Mouse (Mus musculus): ENCODE data around the gene Ces1e. TPM values are rescaled to one million over a fixed set of nuclear protein-coding genes. Genes with fewer than 3 reads are reported as not detected.

Gene Ces1e
- polyA plus RNA-seq, 1 experiment from 2014 or later = 2.7 TPM

DNA sequence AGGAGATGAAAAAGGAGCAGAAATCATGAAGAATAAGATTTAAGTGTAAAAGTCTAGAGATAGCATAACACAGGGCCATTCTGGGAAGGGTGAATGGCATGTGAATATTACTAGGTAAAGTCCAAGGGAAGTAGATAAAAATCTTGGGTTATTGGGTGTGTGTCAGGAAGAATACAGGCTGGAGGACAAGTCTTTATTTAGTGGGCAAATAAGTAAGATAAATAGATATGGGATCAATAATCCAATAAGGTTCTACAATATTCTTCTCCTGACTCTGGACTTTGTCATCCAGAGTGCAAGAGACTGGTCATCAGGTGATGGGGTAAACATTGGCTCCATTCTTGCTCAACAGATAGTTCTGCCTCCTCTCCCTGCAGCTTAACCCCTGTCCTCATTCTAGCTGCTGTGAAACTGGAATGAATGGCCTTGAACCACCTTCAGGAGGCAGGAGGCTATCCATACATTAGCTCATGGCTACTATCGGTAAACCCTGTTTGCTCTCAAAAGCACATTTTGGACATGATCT is 23.0 kb upstream of the Ces1e start:
- no peaks in the 10 kb centered on the region for H3K36me3 ChIP-seq (ENCODE audit: insufficient read depth, low read length)
- no peak for DNase-seq (ENCODE audit: low spot score)
- no peak overlapping the region for H3K27ac ChIP-seq (ENCODE audit: low read length)
- H3K4me1 ChIP-seq (ENCODE audit: insufficient read depth, low read depth, low read length) = no peaks in the 10 kb centered on the region
- TF ChIP-seq CTCF (IDR thresholded peaks at IDR 0.05) (no peak), EP300 (IDR thresholded peaks at IDR 0.05) (no peak)
- no peak overlapping the region for H3K4me3 ChIP-seq (ENCODE audit: low read depth, low read length)
- no peak overlapping the region for H3K4me2 ChIP-seq (replicated peaks; ENCODE audit: low read depth, low read length)
- H3K9me3 ChIP-seq (ENCODE audit: low read length) = no peaks in the 10 kb centered on the region
- H3K27me3 ChIP-seq (replicated peaks; ENCODE audit: insufficient read depth, low read length) = no peaks in the 10 kb centered on the region
- H3K9ac ChIP-seq (replicated peaks; ENCODE audit: low read depth) = no peak overlapping the region
- 97% methylated on average over 1 of the region's 1 CpGs for WGBS
- no peak for ATAC-seq

DNA sequence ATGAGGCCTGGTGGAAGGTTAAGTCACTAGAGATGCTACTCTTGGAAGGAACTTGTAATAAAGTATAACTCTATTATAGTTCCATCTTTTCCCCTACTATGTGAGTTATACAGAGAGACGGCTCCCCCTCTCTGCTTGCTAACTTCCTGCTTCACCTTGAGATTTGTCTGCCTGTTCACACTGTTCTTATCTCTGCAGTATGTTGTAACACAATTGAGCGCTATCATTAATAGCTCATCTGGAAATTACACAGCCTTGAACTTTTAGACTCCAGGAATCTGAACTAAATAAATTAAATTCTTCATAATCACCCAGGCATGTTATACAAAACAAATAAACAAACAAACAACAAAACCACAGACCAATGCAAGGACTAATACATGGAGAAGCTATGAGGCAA is 16.6 kb upstream of the Ces1e start:
- WGBS = 69% methylated on average over 2 of the region's 2 CpGs
- no peak for TF ChIP-seq CTCF (IDR thresholded peaks at IDR 0.05)
- no peak for TF ChIP-seq EP300 (IDR thresholded peaks at IDR 0.05)

GRCm38 (mm10) chr8:93239884-93240283 is 10.5 kb upstream of the Ces1e start:
- DNase-seq (ENCODE audit: low spot score) (no peak), ATAC-seq (no peak)
- Histone ChIP-seq H3K4me2 (replicated peaks; ENCODE audit: low read depth, low read length) (no peak overlapping the region), H3K36me3 (ENCODE audit: insufficient read depth, low read length) (no peaks in the 10 kb centered on the region), H3K4me1 (ENCODE audit: insufficient read depth, low read depth, low read length) (no peaks in the 10 kb centered on the region), H3K9ac (replicated peaks; ENCODE audit: low read depth) (no peak overlapping the region), H3K27me3 (replicated peaks; ENCODE audit: insufficient read depth, low read length) (no peaks in the 10 kb centered on the region), H3K4me3 (ENCODE audit: low read depth, low read length) (no peak overlapping the region), H3K9me3 (ENCODE audit: low read length) (no peaks in the 10 kb centered on the region), H3K27ac (ENCODE audit: low read length) (no peak overlapping the region)
- TF ChIP-seq EP300 (IDR thresholded peaks at IDR 0.05) (no peak), CTCF (IDR thresholded peaks at IDR 0.05) (no peak)

More for the DNA sequence above, 16.6 kb upstream of the Ces1e start:
- no peaks in the 10 kb centered on the region for H3K27me3 ChIP-seq (replicated peaks; ENCODE audit: insufficient read depth, low read length)
- H3K4me3 ChIP-seq (ENCODE audit: low read depth, low read length) = no peak overlapping the region
- H3K9me3 ChIP-seq (ENCODE audit: low read length) = no peaks in the 10 kb centered on the region
- H3K4me2 ChIP-seq (replicated peaks; ENCODE audit: low read depth, low read length) = no peak overlapping the region
- no peaks in the 10 kb centered on the region for H3K36me3 ChIP-seq (ENCODE audit: insufficient read depth, low read length)
- H3K9ac ChIP-seq (replicated peaks; ENCODE audit: low read depth) = no peak overlapping the region
- ATAC-seq (no peak), DNase-seq (ENCODE audit: low spot score) (no peak)
- H3K27ac ChIP-seq (ENCODE audit: low read length) = no peak overlapping the region
- no peaks in the 10 kb centered on the region for H3K4me1 ChIP-seq (ENCODE audit: insufficient read depth, low read depth, low read length)

DNA sequence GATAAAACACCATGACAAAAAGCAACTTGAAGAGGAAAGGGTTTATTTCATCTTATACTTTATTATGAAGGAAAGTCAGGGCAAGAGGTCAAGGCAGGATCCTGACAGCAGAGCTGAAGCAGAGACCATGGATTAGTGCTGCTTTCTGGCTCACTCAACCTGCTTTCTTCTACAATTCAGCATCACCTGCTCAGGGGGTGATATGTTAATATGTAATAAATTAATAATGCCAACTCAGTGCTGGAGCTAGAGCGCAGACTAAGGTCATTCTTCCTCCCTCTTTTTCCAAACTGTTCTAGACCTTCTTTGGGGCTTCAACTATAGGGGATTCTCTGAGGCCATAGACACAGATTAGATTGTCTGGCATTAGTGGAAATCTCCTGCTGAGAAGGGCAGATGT is 6.3 kb upstream of the Ces1e start:
- 90% methylated on average over 1 of the region's 1 CpGs for WGBS
- TF ChIP-seq EP300 (IDR thresholded peaks at IDR 0.05) = no peak
- no peak for TF ChIP-seq CTCF (IDR thresholded peaks at IDR 0.05)
- no peak overlapping the region for H3K4me2 ChIP-seq (replicated peaks; ENCODE audit: low read depth, low read length)
- no peak overlapping the region for H3K4me3 ChIP-seq (ENCODE audit: low read depth, low read length)
- no peak overlapping the region for H3K27ac ChIP-seq (ENCODE audit: low read length)
- ATAC-seq (no peak), DNase-seq (ENCODE audit: low spot score) (no peak)
- H3K4me1 ChIP-seq (ENCODE audit: insufficient read depth, low read depth, low read length) = no peaks in the 10 kb centered on the region
- H3K9me3 ChIP-seq (ENCODE audit: low read length) = no peaks in the 10 kb centered on the region
- no peaks in the 10 kb centered on the region for H3K27me3 ChIP-seq (replicated peaks; ENCODE audit: insufficient read depth, low read length)
- no peaks in the 10 kb centered on the region for H3K36me3 ChIP-seq (ENCODE audit: insufficient read depth, low read length)
- H3K9ac ChIP-seq (replicated peaks; ENCODE audit: low read depth) = no peak overlapping the region

DNA sequence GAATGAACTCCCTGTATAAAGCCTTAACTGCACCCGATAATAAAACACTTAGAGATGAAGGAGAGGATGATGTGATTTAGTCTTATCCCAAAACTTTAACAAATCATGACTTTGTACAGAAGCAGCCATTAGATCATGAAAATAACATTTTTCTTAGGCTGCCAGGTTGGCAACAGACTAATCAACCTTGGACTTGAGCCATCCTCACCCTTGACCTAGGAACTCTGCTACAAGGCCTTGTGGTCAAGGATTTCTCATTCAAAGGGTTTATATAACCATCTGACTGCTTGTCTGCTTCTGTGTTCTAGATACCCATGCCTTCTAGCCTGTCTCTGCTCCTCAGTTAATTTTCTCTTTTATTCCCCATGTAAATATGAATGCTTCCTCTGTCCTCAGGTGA is 5.3 kb upstream of the Ces1e start:
- H3K4me3 ChIP-seq (ENCODE audit: low read depth, low read length) = no peak overlapping the region
- no peak overlapping the region for H3K9ac ChIP-seq (replicated peaks; ENCODE audit: low read depth)
- no peaks in the 10 kb centered on the region for H3K9me3 ChIP-seq (ENCODE audit: low read length)
- no peaks in the 10 kb centered on the region for H3K4me1 ChIP-seq (ENCODE audit: insufficient read depth, low read depth, low read length)
- H3K27me3 ChIP-seq (replicated peaks; ENCODE audit: insufficient read depth, low read length) = no peaks in the 10 kb centered on the region
- 80% methylated on average over 1 of the region's 1 CpGs for WGBS
- no peak for DNase-seq (ENCODE audit: low spot score)
- H3K36me3 ChIP-seq (ENCODE audit: insufficient read depth, low read length) = no peaks in the 10 kb centered on the region
- H3K4me2 ChIP-seq (replicated peaks; ENCODE audit: low read depth, low read length) = no peak overlapping the region
- ATAC-seq = no peak
- H3K27ac ChIP-seq (ENCODE audit: low read length) = no peak overlapping the region
- no peak for TF ChIP-seq CTCF (IDR thresholded peaks at IDR 0.05)
- TF ChIP-seq EP300 (IDR thresholded peaks at IDR 0.05) = no peak

GRCm38 (mm10) chr8:93234068-93234467 is 4.6 kb upstream of the Ces1e start:
- no peak for DNase-seq (ENCODE audit: low spot score)
- H3K4me2 ChIP-seq (replicated peaks; ENCODE audit: low read depth, low read length) = no peak overlapping the region
- TF ChIP-seq CTCF (IDR thresholded peaks at IDR 0.05) (no peak), EP300 (IDR thresholded peaks at IDR 0.05) (no peak)
- H3K9me3 ChIP-seq (ENCODE audit: low read length) = no peaks in the 10 kb centered on the region
- WGBS = 70% methylated on average over 6 of the region's 6 CpGs
- H3K9ac ChIP-seq (replicated peaks; ENCODE audit: low read depth) = no peak overlapping the region
- no peaks in the 10 kb centered on the region for H3K4me1 ChIP-seq (ENCODE audit: insufficient read depth, low read depth, low read length)
- ATAC-seq = no peak
- no peak overlapping the region for H3K27ac ChIP-seq (ENCODE audit: low read length)
- no peaks in the 10 kb centered on the region for H3K27me3 ChIP-seq (replicated peaks; ENCODE audit: insufficient read depth, low read length)
- no peak overlapping the region for H3K4me3 ChIP-seq (ENCODE audit: low read depth, low read length)
- H3K36me3 ChIP-seq (ENCODE audit: insufficient read depth, low read length) = no peaks in the 10 kb centered on the region
